Mouse (Mus musculus) heart, postnatal 14 days (tissue): ENCODE measurements around the gene Fhl2. TPM values are rescaled to one million over a fixed set of nuclear protein-coding genes. Genes with fewer than 3 reads are reported as not detected.
A peak's percentile ranks its signal among the peaks of the same experiment; 100 is the strongest.

Experiments used
- DNase-seq, 2 experiments: peaks; one replicate each; pipeline ENCODE4 v3.0.0; 2021 to 2022
- intact Hi-C: fragments of 180-260 bp; cut with DNase I; formaldehyde crosslinking; loops from one replicate; pipeline ENCODE4 v1.15.1; 2025
- long read RNA-seq, 2 experiments: library from polyadenylated mRNA; stranded (forward); transcript quantifications; one replicate each; pipeline ENCODE4 v2.0.0; 2021
- total RNA-seq, 2 experiments: library from RNA; stranded (reverse); gene quantifications; 2 replicates each; pipeline ENCODE4 v1.2.3; 2021

Gene Fhl2
- total RNA-seq, result 1,000 to 10,000 TPM; 1,735 to 2,031 TPM
- long read RNA-seq, experiment 1, transcript Fhl2-201 (6 exons, 1,563 nt), result minor isoform, 9 of 1,987 reads
- long read RNA-seq, experiment 1, transcript Fhl2-202 (6 exons, 1,421 nt), result major isoform, 1,798 of 1,987 reads
- long read RNA-seq, experiment 1, partial matches to known transcripts, result 89 of 1,987 reads
- long read RNA-seq, experiment 1, other reads (novel, unspliced or antisense), result 91 of 1,987 reads
- long read RNA-seq, experiment 2, transcript Fhl2-202 (6 exons, 1,421 nt), result major isoform, 1,192 of 1,346 reads
- long read RNA-seq, experiment 2, transcript Fhl2-201 (6 exons, 1,563 nt), result minor isoform, 11 of 1,346 reads
- long read RNA-seq, experiment 2, partial matches to known transcripts, result 42 of 1,346 reads
- long read RNA-seq, experiment 2, other reads (novel, unspliced or antisense), result 101 of 1,346 reads

DNA sequence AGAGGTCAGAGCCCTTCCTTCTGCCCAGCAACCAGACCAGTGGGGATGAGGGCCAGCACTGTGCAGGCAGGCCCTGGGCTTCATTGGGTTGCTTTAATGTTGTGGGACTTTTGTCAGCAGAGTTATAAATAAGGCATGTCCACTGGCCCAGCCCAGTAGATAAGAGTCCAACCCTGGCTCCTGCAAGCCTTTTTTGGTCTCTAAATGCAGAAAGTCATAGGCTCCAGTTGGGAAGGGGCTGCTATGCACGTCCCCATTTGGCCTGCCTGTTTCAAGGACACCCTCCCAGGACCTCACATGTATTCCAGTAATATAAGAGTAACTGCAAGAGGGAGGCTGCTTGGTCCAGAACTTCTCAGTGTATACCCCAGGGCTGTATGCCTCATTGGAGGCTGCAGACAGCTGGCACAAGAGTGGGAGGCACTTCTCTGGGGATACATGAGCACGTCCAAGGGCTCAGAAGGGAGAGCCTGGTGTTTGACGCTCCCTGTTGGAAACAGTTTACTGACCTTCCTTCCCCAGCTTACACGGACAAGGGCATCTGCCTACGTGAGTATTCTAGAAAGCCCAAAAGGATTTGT, at the start of gene Fhl2:
Gene Fhl2 (minus strand): TSS at position 324 of the 581 bp plus-strand sequence.
- intact Hi-C loops, result loop anchor here (5.0 kb wide), 1 partner anchor 41 kb away; no protein-coding TSS in a partner anchor
- peak; percentile 35 to 53 for DNase-seq

DNA sequence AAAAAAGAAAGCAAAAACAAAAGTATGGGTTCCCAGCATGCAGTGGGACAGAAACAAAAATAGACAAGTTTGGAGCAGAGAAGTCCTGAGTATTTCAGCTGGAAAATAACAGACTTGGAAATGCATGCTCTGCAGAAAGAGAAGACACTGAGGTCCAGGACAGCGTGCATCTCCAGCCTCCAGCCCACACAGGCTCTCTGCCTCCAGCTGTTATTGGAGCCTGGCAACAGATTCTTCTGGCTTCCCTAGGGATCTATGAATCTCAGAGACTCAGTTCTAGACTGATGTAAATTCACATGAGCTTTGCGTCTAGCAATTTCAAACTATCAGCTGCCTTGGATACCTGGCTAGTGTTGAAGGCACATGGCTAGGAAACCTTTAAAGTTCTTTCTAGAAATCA, 48.2 kb upstream of the Fhl2 start:
- intact Hi-C loops, result no loop called here
- DNase-seq, result no peak

DNA sequence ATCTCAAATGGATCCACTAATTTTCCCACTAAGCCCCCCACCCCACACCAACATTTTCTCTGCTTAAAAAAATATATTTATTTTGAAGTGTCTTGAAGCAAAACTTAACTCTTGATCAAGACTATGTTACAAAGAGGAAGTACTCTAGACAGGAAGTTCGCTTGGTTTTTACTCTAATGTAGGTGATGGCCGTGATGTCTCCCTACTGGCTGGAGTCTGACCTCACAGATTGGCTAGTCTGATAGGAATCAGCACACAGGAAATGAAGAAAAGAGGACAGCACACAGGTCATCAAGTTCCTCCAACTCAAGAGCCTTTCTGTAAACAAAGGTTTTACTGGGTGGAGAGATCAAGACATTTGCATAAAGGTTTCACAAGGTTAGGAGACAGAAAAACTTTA, 44.4 kb upstream of the Fhl2 start:
- intact Hi-C loops, result no loop called here
- DNase-seq, result no peak

DNA sequence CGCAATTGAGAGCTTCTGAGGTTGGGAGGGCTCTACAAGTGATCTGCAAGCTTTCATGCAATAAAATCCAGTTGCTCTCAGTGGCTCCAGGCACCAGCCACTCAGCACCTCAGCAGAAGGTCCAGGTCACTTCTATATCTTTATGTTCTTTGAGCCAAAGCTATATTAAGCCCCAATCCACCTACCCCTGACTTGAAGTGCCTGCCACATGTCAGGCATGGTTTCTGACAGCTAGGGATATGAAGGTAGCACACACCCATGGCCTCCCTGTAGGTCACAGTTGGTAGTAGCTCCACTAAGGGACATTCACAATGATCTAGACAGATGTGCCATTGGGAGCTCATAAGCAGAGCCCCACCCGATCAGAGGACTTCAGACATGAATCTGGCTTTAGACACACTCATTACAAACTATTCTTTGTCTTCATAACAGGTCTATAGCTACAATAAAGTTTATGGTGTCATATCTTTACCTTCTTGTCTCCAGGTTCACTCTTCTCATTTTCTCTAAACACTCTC, 43.1 kb upstream of the Fhl2 start:
- intact Hi-C loops, result loop anchor here (5.0 kb wide), 1 partner anchor 43 kb away; the partner anchor contains the start of gene Fhl2
- DNase-seq, result no peak

- DNase-seq, result no peak
- intact Hi-C loops, result loop anchor here (5.0 kb wide), 1 partner anchor 41 kb away; the partner anchor contains the start of gene Fhl2
These were observed 41.7 kb upstream of the Fhl2 start for GRCm38 (mm10) chr1:43238471-43238870.

- intact Hi-C loops, result loop anchor here (5.0 kb wide), 1 partner anchor 40 kb away; the partner anchor contains the start of gene Fhl2
- DNase-seq, result no peak
These were observed 40.8 kb upstream of the Fhl2 start for GRCm38 (mm10) chr1:43237360-43238235.

GRCm38 (mm10) chr1:43225531-43226151, 28.9 kb upstream of the Fhl2 start:
- no peak for DNase-seq
- intact Hi-C loops, result no loop called here

DNA sequence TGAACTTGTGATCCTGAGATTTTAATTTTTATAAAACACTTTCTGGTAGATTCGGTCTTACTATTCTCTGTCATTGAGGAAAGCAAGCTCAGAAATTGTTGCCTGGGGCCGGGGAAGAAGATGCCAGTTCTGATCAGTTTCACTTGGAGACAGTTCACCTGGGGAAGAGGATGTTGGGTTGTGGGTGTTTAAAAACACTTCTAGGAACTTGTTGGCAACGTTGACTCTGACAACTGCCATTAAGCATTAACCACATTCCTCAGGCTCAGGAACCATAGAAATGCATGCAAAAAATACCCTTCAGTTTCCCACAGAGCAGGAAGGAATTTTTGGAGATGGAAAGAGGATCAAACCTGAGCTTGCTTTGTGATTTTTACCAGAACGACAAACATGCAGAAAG, 28.2 kb upstream of the Fhl2 start:
- no peak for DNase-seq
- intact Hi-C loops, result no loop called here

DNA sequence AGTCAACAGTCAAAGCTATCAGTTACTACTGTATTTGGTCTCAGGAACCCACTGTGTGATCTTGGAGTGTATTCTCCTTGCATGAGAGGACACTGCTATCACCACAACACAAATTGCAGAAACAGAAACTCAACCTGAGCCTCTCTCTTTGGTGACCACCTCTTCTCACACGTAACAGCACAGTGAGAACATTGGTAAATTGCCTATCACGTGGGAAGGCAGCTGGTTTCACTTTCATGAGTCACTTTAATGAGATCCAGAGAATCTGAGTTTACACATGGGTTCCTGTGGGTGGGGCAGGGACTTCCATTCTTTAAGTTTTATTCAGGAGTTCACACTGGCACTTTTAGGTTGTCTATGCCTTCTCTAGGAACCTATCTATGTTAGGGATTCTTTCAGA, 27.4 kb upstream of the Fhl2 start:
- intact Hi-C loops, result no loop called here
- no peak for DNase-seq

GRCm38 (mm10) chr1:43223097-43223496, 26.3 kb upstream of the Fhl2 start:
- DNase-seq, result no peak
- intact Hi-C loops, result no loop called here

- DNase-seq, result no peak
- intact Hi-C loops, result no loop called here
These were observed 21.4 kb upstream of the Fhl2 start for GRCm38 (mm10) chr1:43218016-43218680.

- intact Hi-C loops, result no loop called here
- DNase-seq, result no peak
These were observed 18.8 kb upstream of the Fhl2 start for GRCm38 (mm10) chr1:43215601-43216000.

DNA sequence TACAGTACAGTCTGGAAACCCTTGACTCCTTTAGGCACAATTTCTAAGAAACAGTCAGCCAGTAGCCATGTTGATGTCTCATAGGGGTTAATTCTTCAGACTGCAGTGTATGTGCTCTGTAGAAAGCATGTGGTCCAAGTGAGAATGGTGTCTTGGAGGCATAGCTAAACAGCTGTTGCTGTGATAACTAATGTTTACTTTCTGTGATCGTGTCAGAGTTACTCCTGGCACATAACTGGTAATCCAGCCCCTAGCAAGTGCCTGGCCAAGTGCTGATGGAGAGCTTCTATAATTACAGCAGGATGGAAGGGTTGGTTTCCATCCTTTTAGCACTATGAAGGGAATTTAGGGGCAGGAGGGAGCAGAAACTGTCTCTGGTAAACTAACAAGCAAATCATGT, 14.5 kb upstream of the Fhl2 start:
- intact Hi-C loops, result no loop called here
- DNase-seq, result no peak

GRCm38 (mm10) chr1:43210285-43210684, 13.5 kb upstream of the Fhl2 start:
- no peak for DNase-seq
- intact Hi-C loops, result no loop called here

- no peak for DNase-seq
- intact Hi-C loops, result no loop called here
These were observed 10.4 kb upstream of the Fhl2 start for GRCm38 (mm10) chr1:43207147-43207546.

GRCm38 (mm10) chr1:43203282-43203681, 6.5 kb upstream of the Fhl2 start:
- DNase-seq, result no peak
- intact Hi-C loops, result no loop called here

DNA sequence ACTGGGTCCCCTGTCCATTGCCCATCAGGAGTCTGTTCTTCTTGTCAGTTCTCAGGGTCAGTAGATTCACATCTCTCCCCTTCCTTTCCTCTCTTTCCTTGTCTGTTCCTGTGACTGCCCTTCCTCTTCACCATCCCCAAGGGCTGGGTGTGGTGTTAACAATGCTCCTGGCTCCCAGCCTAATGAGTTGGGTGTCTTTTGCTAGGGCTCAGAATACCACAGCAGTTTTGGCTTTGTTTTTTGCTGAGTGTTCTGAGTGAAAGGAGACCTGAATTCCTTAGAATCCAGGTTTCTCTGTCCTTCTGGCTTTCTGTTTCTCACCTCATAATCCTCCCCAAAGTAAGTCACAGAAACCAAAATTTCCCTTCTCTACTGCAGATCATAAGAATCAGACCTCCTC, 5.4 kb upstream of the Fhl2 start:
- intact Hi-C loops, result no loop called here

DNA sequence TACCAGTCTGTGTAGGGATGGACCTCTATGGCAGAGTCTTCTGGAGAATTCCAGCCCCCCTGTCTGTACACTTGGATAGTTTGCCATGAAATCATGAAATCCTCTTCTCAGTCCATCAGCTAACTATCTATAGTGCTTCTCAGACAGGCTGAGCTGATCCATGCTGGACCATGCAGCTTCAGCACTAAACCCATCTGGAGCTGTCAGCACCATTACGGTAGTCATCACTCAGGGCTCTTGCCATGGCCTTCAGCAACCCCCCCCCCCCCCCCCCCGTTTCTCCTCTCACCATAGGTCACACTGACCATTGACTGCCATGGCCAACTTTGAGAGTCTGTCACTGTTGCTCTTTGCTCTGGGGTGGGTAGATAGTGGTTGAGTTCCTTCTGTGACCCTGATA, 5.0 kb upstream of the Fhl2 start:
- DNase-seq, result no peak
- intact Hi-C loops, result no loop called here

More for the DNA sequence above, 5.4 kb upstream of the Fhl2 start:
- no peak for DNase-seq

- no peak for DNase-seq
These were observed 3.1 kb upstream of the Fhl2 start for GRCm38 (mm10) chr1:43199867-43200240.

More at GRCm38 (mm10) chr1:43199867-43200240, 3.1 kb upstream of the Fhl2 start:
- intact Hi-C loops, result loop anchor here (5.0 kb wide), 1 partner anchor 37 kb away; no protein-coding TSS in a partner anchor
